Mouse (Mus musculus) liver, embryonic 14.5 days (tissue): Measurements from ENCODE around the gene Ptpn11.

Experiments
- CTCF ChIP-seq: IDR thresholded peaks from 2 replicates; pipeline ENCODE4 v1.5.1; 2016; ENCODE audit warnings: antibody characterized with exemption, low read depth, control low read depth
- EP300 ChIP-seq: IDR thresholded peaks from 2 replicates; pipeline ENCODE4 v1.6.1; 2016; ENCODE audit warnings: antibody characterized with exemption, low read depth

DNA sequence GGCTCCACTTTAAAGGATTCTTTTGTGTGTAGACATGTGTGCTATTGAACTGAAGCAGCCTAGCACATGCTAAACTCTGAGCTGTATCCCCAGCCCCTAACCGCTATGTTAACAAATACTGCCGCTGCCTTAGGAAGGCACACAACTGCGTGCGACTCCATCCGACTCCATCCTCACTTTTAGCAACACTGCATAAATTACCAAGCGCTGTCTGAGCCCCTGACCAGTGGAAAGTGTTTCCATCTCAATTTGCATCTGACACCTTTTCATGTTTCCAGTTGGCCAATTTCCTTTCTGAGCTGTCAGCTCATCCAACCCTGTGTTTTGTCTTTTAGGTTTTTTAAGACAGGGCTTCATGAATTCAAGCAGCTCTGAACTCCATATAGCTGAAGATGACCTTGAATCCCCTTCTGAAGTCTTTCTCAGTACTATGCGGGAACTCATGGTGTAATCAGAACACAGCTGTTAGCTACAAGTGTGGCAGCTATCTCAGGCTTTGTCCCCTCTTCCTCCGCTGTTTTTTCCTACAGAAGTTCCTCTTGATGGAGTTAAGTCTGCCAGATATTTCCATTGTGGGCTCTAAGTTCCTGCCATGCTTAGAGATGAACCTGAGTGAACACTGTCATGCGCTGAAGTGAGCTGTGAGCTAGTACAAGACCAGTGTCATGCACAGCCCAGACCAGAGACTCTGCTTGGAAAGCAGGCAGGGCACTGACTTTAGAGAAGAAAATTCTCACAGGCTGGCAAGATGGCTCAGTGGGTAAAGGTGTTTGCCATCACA is 11.9 kb downstream of the Ptpn11 start:
- TF ChIP-seq CTCF (no peak), EP300 (no peak)
